Mouse (Mus musculus) G1E (cell line): ENCODE measurements at regions not wholly inside any gene's neighbourhood (a gene's known extent, or its start where the extent isn't known, plus 50 kb on each side); places are given as distances from the start of the nearest gene placed in this dataset.

Experiments
- ATAC-seq: 2 replicates; pipeline ENCODE4 v1.8.0; 2016; ENCODE audit warnings: mild to moderate bottlenecking; ENCODE audit not compliant: insufficient number of reproducible peaks, poor library complexity, low FRiP score, severe bottlenecking; ENCODE audit errors: extremely low read depth
- DNase-seq: peaks from one replicate; pipeline ENCODE4 v3.0.0; 2012; ENCODE audit warnings: low spot score
- H3K27me3 ChIP-seq: 2 replicates; pipeline ENCODE4 v1.6.1; 2012; ENCODE audit warnings: mild to moderate bottlenecking, low read length, inconsistent platforms; ENCODE audit not compliant: insufficient read depth
- H3K36me3 ChIP-seq: replicated peaks from 2 replicates; pipeline ENCODE3; 2012; ENCODE audit warnings: mild to moderate bottlenecking, inconsistent platforms
- H3K4me1 ChIP-seq: 2 replicates; pipeline ENCODE4 v1.6.1; 2012; ENCODE audit warnings: low read depth, low read length, inconsistent platforms, mixed read lengths; ENCODE audit not compliant: insufficient read depth
- H3K4me3 ChIP-seq: 2 replicates; pipeline ENCODE4 v1.5.1; 2012; ENCODE audit warnings: low read depth, mild to moderate bottlenecking, inconsistent platforms, low read length, moderate library complexity, mixed read lengths
- H3K9me3 ChIP-seq: replicated peaks from 2 replicates; pipeline ENCODE4 v1.6.1; 2012; ENCODE audit warnings: inconsistent platforms
- CTCF ChIP-seq: IDR thresholded peaks from 2 replicates; pipeline ENCODE4 v1.5.1; 2012; ENCODE audit warnings: low read depth, low read length, inconsistent platforms, mixed read lengths
- GATA1 ChIP-seq: IDR thresholded peaks from 2 replicates; pipeline ENCODE4 v1.6.1; 2012; ENCODE audit warnings: borderline replicate concordance, low read length, inconsistent platforms, mixed read lengths
- GATA2 ChIP-seq: IDR thresholded peaks from 2 replicates; pipeline ENCODE4 v1.6.1; 2012; ENCODE audit warnings: low read depth, low read length, inconsistent platforms, borderline replicate concordance
- POLR2AphosphoS5 ChIP-seq: IDR thresholded peaks from 2 replicates; pipeline ENCODE4 v1.6.1; 2012; ENCODE audit warnings: low read depth, low read length, inconsistent platforms; ENCODE audit not compliant: insufficient replicate concordance
- TAL1 ChIP-seq: conservative IDR thresholded peaks from 2 replicates; pipeline ENCODE4 v1.6.1; 2012; ENCODE audit warnings: low read depth, low read length, inconsistent platforms, mixed read lengths

- H3K4me1 ChIP-seq: no peaks in the 10 kb centered on the region
- H3K9me3 ChIP-seq: peaks cover 5% of the 10 kb centered on the region; the same call in 1 of the 2 replicates
- ATAC-seq: no peak
- no peaks in the 10 kb centered on the region for H3K36me3 ChIP-seq
- no peak for DNase-seq
- no peak for TF ChIP-seq GATA1
- TF ChIP-seq GATA2: no peak
- no peak for TF ChIP-seq TAL1
- no peak for TF ChIP-seq POLR2AphosphoS5
- no peak for TF ChIP-seq CTCF
- H3K27me3 ChIP-seq: no peaks in the 10 kb centered on the region
- no peak overlapping the region for H3K4me3 ChIP-seq
Measured at GRCm38 (mm10) chr9:27476636-27477035, 80.0 kb downstream of the Spata19 start.

GRCm38 (mm10) chr9:27477079-27477687 is 80.6 kb downstream of the Spata19 start:
- ATAC-seq: no peak
- no peaks in the 10 kb centered on the region for H3K27me3 ChIP-seq
- no peak for TF ChIP-seq GATA1
- no peak for TF ChIP-seq CTCF
- TF ChIP-seq GATA2: no peak
- TF ChIP-seq POLR2AphosphoS5: no peak
- TF ChIP-seq TAL1: no peak

GRCm38 (mm10) chr9:27478346-27478745 is 81.7 kb downstream of the Spata19 start:
- Histone ChIP-seq H3K9me3 (peaks cover 5% of the 10 kb centered on the region; the same call in 1 of the 2 replicates), H3K4me1 (no peaks in the 10 kb centered on the region), H3K36me3 (no peaks in the 10 kb centered on the region), H3K27me3 (no peaks in the 10 kb centered on the region), H3K4me3 (no peak overlapping the region)
- TF ChIP-seq CTCF (no peak), GATA2 (no peak), GATA1 (no peak), TAL1 (no peak)
- ATAC-seq (no peak), DNase-seq (no peak)

More at GRCm38 (mm10) chr9:27477079-27477687, 80.6 kb downstream of the Spata19 start:
- Histone ChIP-seq H3K36me3 (no peaks in the 10 kb centered on the region), H3K4me3 (no peak overlapping the region), H3K9me3 (peaks cover 5% of the 10 kb centered on the region; the same call in 1 of the 2 replicates), H3K4me1 (no peaks in the 10 kb centered on the region)
- DNase-seq: no peak

GRCm38 (mm10) chr9:27501816-27502215 is 105.2 kb downstream of the Spata19 start:
- TF ChIP-seq GATA1: no peak
- no peak for TF ChIP-seq POLR2AphosphoS5
- no peak for TF ChIP-seq CTCF
- TF ChIP-seq GATA2: no peak
- TF ChIP-seq TAL1: no peak
- DNase-seq: no peak
- no peaks in the 10 kb centered on the region for H3K9me3 ChIP-seq
- no peaks in the 10 kb centered on the region for H3K36me3 ChIP-seq
- H3K4me1 ChIP-seq: no peaks in the 10 kb centered on the region
- no peak overlapping the region for H3K4me3 ChIP-seq
- no peaks in the 10 kb centered on the region for H3K27me3 ChIP-seq
- ATAC-seq: no peak

GRCm38 (mm10) chr9:27509157-27509556 is 112.6 kb downstream of the Spata19 start:
- TF ChIP-seq CTCF (no peak), GATA1 (no peak), POLR2AphosphoS5 (no peak), TAL1 (no peak), GATA2 (no peak)
- H3K4me3 ChIP-seq: no peak overlapping the region
- H3K9me3 ChIP-seq: no peaks in the 10 kb centered on the region; the same call in 1 of the 2 replicates
- H3K27me3 ChIP-seq: no peaks in the 10 kb centered on the region
- ATAC-seq (no peak), DNase-seq (no peak)
- no peaks in the 10 kb centered on the region for H3K4me1 ChIP-seq
- no peaks in the 10 kb centered on the region for H3K36me3 ChIP-seq

GRCm38 (mm10) chr9:27509711-27510110 is 113.1 kb downstream of the Spata19 start:
- no peaks in the 10 kb centered on the region for H3K36me3 ChIP-seq
- no peak for TF ChIP-seq GATA1
- no peak for TF ChIP-seq TAL1
- no peak for TF ChIP-seq CTCF
- TF ChIP-seq POLR2AphosphoS5: no peak
- TF ChIP-seq GATA2: no peak
- ATAC-seq (no peak), DNase-seq (no peak)
- H3K9me3 ChIP-seq: no peaks in the 10 kb centered on the region; the same call in 1 of the 2 replicates
- H3K27me3 ChIP-seq: no peaks in the 10 kb centered on the region
- H3K4me3 ChIP-seq: no peak overlapping the region
- no peaks in the 10 kb centered on the region for H3K4me1 ChIP-seq

- H3K4me3 ChIP-seq: no peak overlapping the region
- no peaks in the 10 kb centered on the region for H3K36me3 ChIP-seq
- DNase-seq (no peak), ATAC-seq (no peak)
- no peaks in the 10 kb centered on the region for H3K4me1 ChIP-seq
- no peaks in the 10 kb centered on the region for H3K27me3 ChIP-seq
- TF ChIP-seq TAL1: no peak
- no peak for TF ChIP-seq POLR2AphosphoS5
- no peak for TF ChIP-seq GATA1
- no peak for TF ChIP-seq CTCF
- TF ChIP-seq GATA2: no peak
- H3K9me3 ChIP-seq: no peaks in the 10 kb centered on the region; the same call in 1 of the 2 replicates
Measured at GRCm38 (mm10) chr9:27511161-27511560, 114.6 kb downstream of the Spata19 start.
